Mouse (Mus musculus) liver, embryonic 14.5 days (tissue): ENCODE data around the gene Dnaja2.

Source experiments
- CTCF ChIP-seq: IDR thresholded peaks from 2 replicates; pipeline ENCODE4 v1.5.1; 2016; ENCODE audit warnings: antibody characterized with exemption, low read depth, control low read depth
- EP300 ChIP-seq: IDR thresholded peaks from 2 replicates; pipeline ENCODE4 v1.6.1; 2016; ENCODE audit warnings: antibody characterized with exemption, low read depth

GRCm38 (mm10) chr8:85487906-85488620, 67.1 kb downstream of the Dnaja2 start:
- no peak for TF ChIP-seq CTCF
- no peak for TF ChIP-seq EP300
